Mouse (Mus musculus) 3134 (cell line): ENCODE data around the gene Tmem59.

ENCODE experiments used
- DNase-seq: peaks from one replicate; pipeline ENCODE4 v3.0.0-alpha.2; 2011; ENCODE audit warnings: low spot score; ENCODE audit not compliant: insufficient read length; ENCODE audit errors: extremely low read depth

Tmem59 gene

DNA sequence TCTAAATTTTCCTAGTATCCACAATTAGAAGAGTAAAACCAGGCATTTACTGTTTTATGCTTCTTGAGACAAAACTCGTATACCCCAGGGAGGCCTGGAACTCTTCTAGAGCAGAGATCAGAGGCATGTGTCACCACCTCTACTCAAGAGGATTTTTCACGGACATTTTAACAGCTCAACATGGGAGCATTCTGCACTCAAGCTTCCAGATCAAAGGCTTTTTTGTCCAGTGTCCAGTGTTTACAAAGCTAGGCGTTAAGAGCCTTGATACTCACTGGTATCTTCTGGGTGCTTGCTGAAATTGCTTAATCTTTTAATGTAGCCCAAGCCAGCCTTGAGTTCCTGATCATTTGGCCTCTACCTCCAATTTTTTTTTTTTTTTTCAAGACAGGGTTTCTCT is 54.0 kb downstream of the Tmem59 start:
- no peak for DNase-seq

DNA sequence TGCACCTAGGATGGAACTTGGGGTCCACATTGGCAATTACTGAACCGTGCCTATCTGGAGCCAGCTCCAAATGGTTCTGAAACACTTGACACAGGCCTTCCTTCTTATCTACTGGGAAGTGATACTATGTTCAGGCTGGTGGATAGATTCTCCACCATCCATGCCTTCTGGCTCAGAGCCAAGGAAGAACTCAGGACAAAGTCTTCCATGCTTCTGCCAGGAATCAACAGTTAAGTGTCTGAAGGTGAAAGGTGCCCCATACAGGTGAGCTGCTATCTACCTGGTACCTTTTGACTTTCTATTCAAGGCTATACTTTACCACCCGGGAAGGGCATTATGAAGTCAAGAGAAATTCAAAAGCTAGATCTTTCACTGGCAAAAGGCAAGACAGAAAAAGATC is 60.1 kb downstream of the Tmem59 start:
- DNase-seq: no peak

GRCm38 (mm10) chr4:107240196-107240595 is 62.0 kb downstream of the Tmem59 start:
- DNase-seq: no peak

DNA sequence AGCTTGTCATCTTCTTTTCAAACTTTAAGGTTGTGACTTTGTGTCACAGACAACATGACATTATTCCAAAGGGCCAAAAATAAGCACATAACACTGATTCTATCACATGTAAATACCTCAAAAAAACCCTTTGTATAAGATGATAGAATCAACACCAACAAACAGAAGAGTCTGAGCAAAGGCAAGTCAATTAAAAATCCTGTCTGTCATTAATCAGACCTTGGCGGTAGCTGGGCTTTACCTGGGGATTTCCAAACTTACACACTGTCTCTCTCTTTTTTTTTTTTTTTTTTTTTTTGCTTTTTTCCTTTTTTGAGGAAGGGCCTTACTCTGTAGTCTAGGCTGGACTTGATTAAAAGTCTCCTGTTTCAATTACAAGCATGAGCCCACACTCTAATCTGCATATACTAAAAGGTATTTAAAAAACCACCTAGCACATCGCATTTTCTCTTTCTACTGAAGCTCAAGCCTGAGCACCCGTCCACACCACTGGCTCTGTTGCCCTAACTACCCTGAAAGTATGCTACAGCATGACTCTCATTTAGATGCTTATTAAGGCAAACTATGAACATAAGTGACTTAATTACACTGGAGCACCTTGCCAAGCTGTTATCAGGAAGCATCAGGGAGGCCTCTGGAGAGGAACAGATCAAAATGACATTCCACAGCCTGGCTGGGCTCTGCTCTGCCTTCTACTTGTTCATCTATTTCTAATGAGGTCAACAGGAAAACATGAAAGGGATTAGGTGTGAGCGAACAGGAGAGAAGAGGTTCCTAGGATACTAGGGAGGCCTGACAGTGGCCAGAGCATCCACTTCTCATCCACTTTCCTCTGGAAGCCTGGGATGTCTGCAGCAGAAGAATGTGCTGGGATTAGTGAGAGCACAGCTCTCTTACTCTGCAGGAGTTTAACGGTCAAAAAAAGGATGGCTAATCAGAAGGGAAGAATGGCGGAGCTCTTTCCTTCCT is 65.5 kb downstream of the Tmem59 start:
- DNase-seq: no peak

DNA sequence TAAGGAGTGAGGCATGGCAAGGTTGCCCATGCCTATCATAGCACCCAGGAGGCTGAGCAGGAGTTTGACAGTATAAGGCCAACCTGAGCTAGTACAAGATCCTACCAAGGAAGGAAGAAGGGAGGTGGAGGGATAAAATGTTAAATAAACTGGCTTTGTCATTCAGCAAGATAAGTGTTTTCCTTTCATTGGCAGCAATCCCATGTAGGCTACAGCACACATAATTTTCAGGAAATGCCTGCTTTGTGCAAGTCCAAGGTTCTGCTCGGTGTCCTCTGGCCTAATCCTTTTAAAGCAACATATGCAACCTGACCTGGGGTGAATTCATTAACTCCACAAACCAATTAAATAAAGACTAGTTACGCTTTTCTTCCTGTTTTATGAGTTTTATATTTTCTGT is 67.2 kb downstream of the Tmem59 start:
- no peak for DNase-seq

- no peak for DNase-seq
Measured at GRCm38 (mm10) chr4:107246040-107246439, 67.8 kb downstream of the Tmem59 start.

GRCm38 (mm10) chr4:107247110-107247509 is 68.9 kb downstream of the Tmem59 start:
- DNase-seq: no peak

DNA sequence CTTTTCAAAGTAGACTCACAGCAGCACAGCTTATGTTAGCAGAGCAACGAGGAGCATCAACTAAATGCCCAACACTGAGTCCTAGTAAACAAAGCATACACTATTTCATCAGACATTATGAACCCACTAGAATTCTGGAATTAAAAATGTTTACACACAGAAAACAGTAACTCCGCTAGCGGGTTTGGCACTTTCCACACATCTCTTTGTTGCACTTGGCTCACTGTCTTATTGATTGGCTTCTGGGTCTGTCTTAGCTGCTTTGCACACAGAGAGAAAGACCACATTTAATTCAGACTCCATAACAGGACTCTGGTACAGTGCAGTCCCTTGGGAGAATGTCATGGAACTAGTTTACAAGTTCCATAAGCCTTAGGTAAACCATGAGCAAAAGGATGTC is 69.9 kb downstream of the Tmem59 start:
- no peak for DNase-seq

DNA sequence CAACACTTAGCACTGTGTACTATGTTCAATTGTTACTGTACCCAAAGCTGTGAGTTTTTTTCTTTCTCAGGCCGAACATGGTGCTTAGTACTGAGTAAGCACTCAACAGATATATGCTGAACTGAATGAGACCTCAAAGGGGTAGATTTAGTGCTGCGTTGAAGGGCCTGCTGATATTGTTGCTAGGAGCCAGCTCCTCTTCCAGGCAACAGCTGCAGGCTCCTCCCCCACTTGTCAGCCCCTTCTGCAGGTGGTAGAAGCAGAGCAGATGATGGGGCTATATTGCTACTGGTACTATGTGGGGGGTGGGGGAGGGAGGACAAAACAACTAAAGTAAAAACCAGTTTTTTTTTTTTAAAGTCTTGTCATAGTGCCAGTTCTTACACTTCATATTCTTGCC is 71.3 kb downstream of the Tmem59 start:
- DNase-seq: no peak

GRCm38 (mm10) chr4:107250494-107250893 is 72.3 kb downstream of the Tmem59 start:
- peak; percentile 11 for DNase-seq
